Mouse (Mus musculus): ENCODE measurements at regions not wholly inside any gene's neighbourhood (a gene's known extent, or its start where the extent isn't known, plus 50 kb on each side); places are given as distances from the start of the nearest gene placed in this dataset.

DNA sequence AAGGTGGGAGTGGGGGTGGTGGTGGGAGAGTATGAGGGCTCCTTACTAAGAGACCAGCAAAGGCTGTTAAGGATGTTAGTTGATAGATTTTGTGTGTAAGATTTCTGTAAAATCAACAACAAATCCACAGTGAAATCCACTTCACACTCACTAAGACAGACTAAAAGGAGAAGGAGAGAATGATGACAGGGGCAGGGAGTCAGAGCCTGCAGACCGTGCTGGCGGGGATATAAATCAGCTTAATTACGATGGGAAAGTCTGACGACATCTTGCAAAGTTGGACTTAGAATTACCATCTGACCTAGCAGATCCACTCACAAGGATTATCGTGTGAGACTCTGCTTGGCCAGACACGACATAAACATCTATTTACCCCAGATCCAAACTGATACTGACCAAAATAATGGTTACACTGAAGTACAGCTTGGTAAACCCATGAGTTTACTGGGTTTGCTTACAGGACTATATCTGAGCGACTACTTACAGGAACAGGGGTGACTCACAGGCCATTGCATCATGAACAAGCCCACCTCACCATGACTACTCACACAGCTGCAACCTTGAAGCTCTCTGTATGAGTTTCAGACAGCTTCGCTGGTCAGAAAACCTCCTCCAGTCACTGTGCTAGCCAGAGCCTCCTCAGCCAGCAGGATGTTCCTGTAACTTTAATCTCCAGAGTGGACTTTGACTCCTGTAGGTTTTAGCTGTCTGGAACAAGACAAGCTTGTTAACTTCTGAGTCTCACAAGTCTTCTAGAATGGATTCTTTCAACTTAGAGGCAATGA, 50.5 kb upstream of the Ednra start:
- Histone ChIP-seq H3K4me3 (no peak overlapping the region), H3K27ac (no peak overlapping the region), H3K4me2 (replicated peaks) (no peak overlapping the region), H3K27me3 (no peaks in the 10 kb centered on the region), H3K36me3 (no peaks in the 10 kb centered on the region), H3K9ac (no peak overlapping the region), H3K9me3 (no peaks in the 10 kb centered on the region), H3K4me1 (no peaks in the 10 kb centered on the region)
- ATAC-seq (ENCODE audit: insufficient number of reproducible peaks, insufficient read depth, low FRiP score, low TSS enrichment), result no peak
- 74% methylated on average over 8 of the region's 8 CpGs for WGBS

DNA sequence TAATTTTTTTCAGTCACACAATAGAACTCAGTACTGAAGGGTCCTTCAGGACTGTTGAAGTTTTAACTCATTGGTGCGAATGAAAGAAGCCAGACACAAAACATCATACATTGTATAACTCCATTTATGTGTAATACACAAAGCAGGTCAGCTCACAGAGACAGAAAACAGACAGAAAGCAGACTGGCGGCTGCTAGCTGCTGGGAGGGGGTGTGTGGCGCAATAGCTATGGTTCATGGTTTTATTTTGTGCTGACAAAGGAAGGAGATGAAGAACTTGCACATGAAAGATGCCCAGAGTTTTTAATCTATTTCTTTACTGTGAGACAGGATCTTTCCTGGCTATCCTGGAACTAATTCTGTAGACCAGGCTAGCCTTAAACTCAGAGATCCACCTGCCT, 51.3 kb upstream of the Ednra start:
- Histone ChIP-seq H3K27me3 (no peaks in the 10 kb centered on the region), H3K27ac (no peak overlapping the region), H3K4me3 (no peak overlapping the region), H3K9ac (no peak overlapping the region), H3K9me3 (no peaks in the 10 kb centered on the region), H3K4me1 (no peaks in the 10 kb centered on the region), H3K4me2 (replicated peaks) (no peak overlapping the region), H3K36me3 (no peaks in the 10 kb centered on the region)
- 91% methylated on average over 3 of the region's 3 CpGs for WGBS
- no peak for ATAC-seq (ENCODE audit: insufficient number of reproducible peaks, insufficient read depth, low FRiP score, low TSS enrichment)

DNA sequence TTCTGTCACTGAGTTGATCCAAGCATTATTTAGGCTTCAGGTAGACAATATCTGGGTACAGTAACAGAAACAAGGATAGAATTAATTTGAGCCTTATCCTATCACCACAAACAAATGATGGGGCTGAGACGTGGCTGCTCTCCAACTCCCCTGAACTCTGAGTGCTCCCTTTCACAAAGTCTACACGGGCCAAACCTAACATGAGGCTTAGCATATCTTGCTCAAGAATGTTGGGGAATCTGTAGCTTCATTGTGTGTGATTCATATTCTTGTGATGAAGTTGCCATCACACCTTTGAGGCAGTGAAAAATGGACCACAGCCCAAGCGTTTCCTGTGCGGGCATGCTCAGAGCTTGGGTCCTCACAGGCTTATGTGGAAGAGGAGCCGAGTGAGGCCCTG, 53.3 kb upstream of the Ednra start:
- H3K4me2 ChIP-seq (replicated peaks), result no peak overlapping the region
- H3K4me1 ChIP-seq, result no peaks in the 10 kb centered on the region
- H3K9ac ChIP-seq, result no peak overlapping the region
- no peaks in the 10 kb centered on the region for H3K9me3 ChIP-seq
- H3K36me3 ChIP-seq, result no peaks in the 10 kb centered on the region
- H3K4me3 ChIP-seq, result no peak overlapping the region
- ATAC-seq (ENCODE audit: insufficient number of reproducible peaks, insufficient read depth, low FRiP score, low TSS enrichment), result no peak
- no peaks in the 10 kb centered on the region for H3K27me3 ChIP-seq
- WGBS, result 76% methylated on average over 5 of the region's 5 CpGs
- no peak overlapping the region for H3K27ac ChIP-seq

DNA sequence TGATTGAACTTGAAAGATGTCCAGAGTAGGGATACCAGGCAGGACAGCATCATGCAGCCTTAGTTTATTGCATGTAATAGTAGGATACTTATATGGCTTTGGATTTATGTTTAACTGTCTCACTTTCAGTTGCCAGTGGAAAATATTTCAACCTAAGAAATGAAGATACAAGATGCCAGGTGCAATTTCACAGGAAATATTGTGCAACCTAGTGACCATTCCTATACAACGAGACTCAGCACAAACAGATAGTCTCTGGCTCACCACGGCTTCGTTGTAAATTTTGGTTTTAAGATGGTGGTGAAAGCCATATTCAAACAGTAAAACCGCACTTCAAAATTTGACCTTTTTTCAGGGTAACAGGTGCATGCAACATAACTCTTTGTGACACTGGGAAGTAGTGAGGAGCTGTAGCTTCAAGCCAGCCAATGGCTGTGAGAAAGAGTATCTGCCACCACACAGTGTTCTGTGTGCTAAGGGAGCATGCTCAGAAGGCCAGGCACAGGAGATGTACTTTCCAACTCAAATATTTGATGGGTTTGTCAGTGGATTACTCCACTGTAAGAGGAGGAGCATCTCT, 61.5 kb upstream of the Ednra start:
- H3K4me3 ChIP-seq, result no peak overlapping the region
- H3K4me1 ChIP-seq, result peaks cover 3% of the 10 kb centered on the region; the same call in 1 of the 2 replicates
- no peak overlapping the region for H3K9ac ChIP-seq
- no peak overlapping the region for H3K27ac ChIP-seq
- no peak for ATAC-seq (ENCODE audit: insufficient number of reproducible peaks, insufficient read depth, low FRiP score, low TSS enrichment)
- H3K36me3 ChIP-seq, result no peaks in the 10 kb centered on the region
- 90% methylated on average over 4 of the region's 4 CpGs for WGBS
- no peaks in the 10 kb centered on the region for H3K9me3 ChIP-seq
- no peak overlapping the region for H3K4me2 ChIP-seq (replicated peaks)
- no peaks in the 10 kb centered on the region for H3K27me3 ChIP-seq

- H3K27me3 ChIP-seq, result no peaks in the 10 kb centered on the region
- no peak for ATAC-seq (ENCODE audit: insufficient number of reproducible peaks, insufficient read depth, low FRiP score, low TSS enrichment)
- H3K36me3 ChIP-seq, result no peaks in the 10 kb centered on the region
- no peak overlapping the region for H3K9ac ChIP-seq
- no peak overlapping the region for H3K4me2 ChIP-seq (replicated peaks)
- H3K9me3 ChIP-seq, result no peaks in the 10 kb centered on the region
- no peak overlapping the region for H3K27ac ChIP-seq
- no peak overlapping the region for H3K4me3 ChIP-seq
- no peaks in the 10 kb centered on the region for H3K4me1 ChIP-seq
- 73% methylated on average over 1 of the region's 1 CpGs for WGBS
These were observed 70.6 kb upstream of the Ednra start for GRCm38 (mm10) chr8:77794911-77795310.

DNA sequence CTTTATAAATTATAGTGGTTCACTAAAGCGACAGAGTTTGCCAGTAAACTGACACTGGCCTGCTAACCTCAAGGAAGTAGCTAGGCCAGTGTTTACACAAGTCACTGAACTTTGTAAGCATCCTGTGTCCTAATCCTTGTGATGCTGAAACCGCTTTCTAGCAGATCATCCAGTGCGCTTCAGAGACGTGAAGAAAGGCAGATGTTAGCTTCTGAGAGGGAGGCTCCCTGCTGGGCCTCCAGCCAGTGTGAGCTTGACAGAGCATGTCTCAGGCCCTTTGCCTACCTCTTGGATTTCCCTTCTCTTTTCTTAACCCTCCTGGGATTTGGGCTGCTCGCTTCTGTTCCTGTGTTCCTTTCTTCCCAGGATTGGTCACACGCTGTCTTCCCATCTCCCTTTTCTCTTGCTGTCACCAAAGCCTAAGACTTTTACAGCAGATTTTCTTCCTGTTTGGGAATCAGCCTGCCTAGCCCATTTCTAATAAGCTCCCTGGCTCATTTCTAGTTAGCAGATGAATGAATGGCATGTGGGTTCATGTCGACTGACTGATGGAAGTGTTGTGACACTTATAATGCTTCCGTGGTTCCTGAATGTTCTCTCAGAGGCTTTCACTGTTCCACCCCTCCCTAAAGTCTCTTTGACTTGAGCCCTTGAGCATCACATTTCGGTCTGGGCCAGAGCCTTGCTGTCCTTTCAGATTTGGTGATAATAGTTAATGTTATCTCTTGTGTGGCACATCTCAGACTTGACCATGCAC, 79.1 kb upstream of the Ednra start:
- no peaks in the 10 kb centered on the region for H3K4me1 ChIP-seq
- no peaks in the 10 kb centered on the region for H3K9me3 ChIP-seq
- H3K4me2 ChIP-seq (replicated peaks), result no peak overlapping the region
- no peak overlapping the region for H3K9ac ChIP-seq
- no peak for ATAC-seq (ENCODE audit: insufficient number of reproducible peaks, insufficient read depth, low FRiP score, low TSS enrichment)
- no peaks in the 10 kb centered on the region for H3K36me3 ChIP-seq
- WGBS, result 69% methylated on average over 9 of the region's 9 CpGs
- no peaks in the 10 kb centered on the region for H3K27me3 ChIP-seq
- H3K27ac ChIP-seq, result no peak overlapping the region
- no peak overlapping the region for H3K4me3 ChIP-seq

DNA sequence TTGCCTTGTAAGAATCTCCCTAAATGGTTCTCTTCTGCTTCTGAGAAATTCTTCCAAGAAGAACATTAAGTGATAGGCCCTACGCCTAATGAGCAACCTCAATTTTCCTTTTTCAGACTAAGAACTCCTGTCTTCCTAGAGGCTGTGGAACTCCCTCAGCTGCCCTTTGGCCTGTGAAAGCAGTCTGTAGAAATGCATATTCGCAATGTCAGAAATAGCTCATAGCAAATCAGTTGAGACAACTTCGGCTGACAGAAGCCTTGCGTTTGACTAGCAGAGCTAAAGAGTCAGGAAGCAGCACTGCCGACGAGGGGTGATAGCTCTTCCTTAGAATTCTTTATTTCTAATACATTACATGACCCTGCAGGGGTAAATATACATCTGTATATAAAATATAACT, 80.3 kb upstream of the Ednra start:
- Histone ChIP-seq H3K4me3 (no peak overlapping the region), H3K36me3 (no peaks in the 10 kb centered on the region), H3K9ac (no peak overlapping the region), H3K4me1 (no peaks in the 10 kb centered on the region), H3K27me3 (no peaks in the 10 kb centered on the region), H3K9me3 (no peaks in the 10 kb centered on the region), H3K4me2 (replicated peaks) (no peak overlapping the region), H3K27ac (no peak overlapping the region)
- no peak for ATAC-seq (ENCODE audit: insufficient number of reproducible peaks, insufficient read depth, low FRiP score, low TSS enrichment)
- 79% methylated on average over 6 of the region's 6 CpGs for WGBS

DNA sequence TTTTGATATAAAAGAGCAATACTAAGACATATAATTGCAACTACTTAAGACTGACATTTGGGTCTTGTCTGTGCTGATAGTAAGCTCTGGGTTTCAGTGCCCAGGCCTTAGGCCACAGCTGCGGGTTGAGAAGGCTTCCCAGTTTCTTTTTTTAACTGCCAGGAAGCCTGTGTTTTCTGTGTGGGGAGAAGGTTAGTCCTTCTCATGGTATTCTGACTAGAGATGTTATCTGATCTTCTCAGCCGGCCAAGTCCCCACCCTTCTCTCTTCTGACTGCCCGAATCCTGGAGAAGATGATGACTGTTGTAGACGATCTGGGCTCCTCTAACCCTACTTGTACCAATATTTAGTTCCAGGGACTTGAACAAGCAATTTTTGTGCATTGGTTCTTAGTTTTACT, 80.7 kb upstream of the Ednra start:
- no peaks in the 10 kb centered on the region for H3K4me1 ChIP-seq
- no peak overlapping the region for H3K4me3 ChIP-seq
- no peak overlapping the region for H3K4me2 ChIP-seq (replicated peaks)
- H3K9me3 ChIP-seq, result no peaks in the 10 kb centered on the region
- no peaks in the 10 kb centered on the region for H3K27me3 ChIP-seq
- H3K36me3 ChIP-seq, result no peaks in the 10 kb centered on the region
- no peak for ATAC-seq (ENCODE audit: insufficient number of reproducible peaks, insufficient read depth, low FRiP score, low TSS enrichment)
- H3K9ac ChIP-seq, result no peak overlapping the region
- H3K27ac ChIP-seq, result no peak overlapping the region
- WGBS, result 57% methylated on average over 4 of the region's 4 CpGs

DNA sequence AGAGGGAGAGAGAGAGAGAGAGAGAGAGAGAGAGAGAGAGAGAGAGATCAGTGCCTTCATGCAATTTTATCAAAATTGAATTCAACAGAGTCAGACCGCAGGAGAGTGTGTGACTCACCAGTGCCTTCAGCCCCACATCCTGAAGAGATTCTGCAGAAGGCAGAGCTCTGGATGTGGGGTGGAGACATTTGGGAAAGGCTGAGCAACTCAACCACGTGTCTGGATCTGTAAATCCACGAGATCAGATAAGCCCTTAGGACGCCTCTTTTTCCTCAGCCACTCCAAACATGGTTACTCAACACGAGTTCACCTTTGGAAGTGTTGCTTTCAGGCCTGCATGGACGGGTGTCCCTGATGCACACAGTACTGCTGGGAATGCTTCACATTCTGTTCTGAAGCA, 81.4 kb upstream of the Ednra start:
- no peak overlapping the region for H3K9ac ChIP-seq
- no peaks in the 10 kb centered on the region for H3K36me3 ChIP-seq
- H3K4me1 ChIP-seq, result no peaks in the 10 kb centered on the region
- no peak for ATAC-seq (ENCODE audit: insufficient number of reproducible peaks, insufficient read depth, low FRiP score, low TSS enrichment)
- WGBS, result 74% methylated on average over 6 of the region's 6 CpGs
- no peak overlapping the region for H3K4me3 ChIP-seq
- no peaks in the 10 kb centered on the region for H3K9me3 ChIP-seq
- no peaks in the 10 kb centered on the region for H3K27me3 ChIP-seq
- H3K27ac ChIP-seq, result no peak overlapping the region
- no peak overlapping the region for H3K4me2 ChIP-seq (replicated peaks)

GRCm38 (mm10) chr8:77814796-77815647, 90.8 kb upstream of the Ednra start:
- ATAC-seq (ENCODE audit: insufficient number of reproducible peaks, insufficient read depth, low FRiP score, low TSS enrichment), result no peak
- no peaks in the 10 kb centered on the region for H3K9me3 ChIP-seq
- no peak overlapping the region for H3K9ac ChIP-seq
- 53% methylated on average over 12 of the region's 12 CpGs for WGBS
- H3K27ac ChIP-seq, result no peak overlapping the region
- no peak overlapping the region for H3K4me3 ChIP-seq
- H3K27me3 ChIP-seq, result no peaks in the 10 kb centered on the region
- H3K36me3 ChIP-seq, result no peaks in the 10 kb centered on the region
- no peak overlapping the region for H3K4me2 ChIP-seq (replicated peaks)
- peaks cover 9% of the 10 kb centered on the region; the same call in 1 of the 2 replicates for H3K4me1 ChIP-seq

DNA sequence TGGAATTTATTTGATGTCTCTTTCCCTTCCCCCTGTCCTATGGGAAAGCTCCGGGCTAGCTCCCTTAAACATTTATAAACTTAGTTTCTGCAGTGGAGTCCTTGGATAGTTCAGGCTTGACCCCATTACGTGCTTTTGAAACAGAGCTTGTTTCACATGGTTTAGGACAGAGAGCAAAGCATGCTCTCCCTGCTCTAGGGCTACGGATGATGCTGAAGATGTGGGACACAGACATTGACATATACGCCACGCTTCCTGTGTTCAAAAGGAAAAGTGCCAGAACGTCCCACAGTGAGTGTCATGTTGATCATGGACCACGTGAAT, 91.3 kb upstream of the Ednra start:
- Histone ChIP-seq H3K27ac (no peak overlapping the region), H3K4me3 (no peak overlapping the region), H3K4me1 (peaks cover 9% of the 10 kb centered on the region; the same call in 1 of the 2 replicates), H3K9me3 (no peaks in the 10 kb centered on the region), H3K36me3 (no peaks in the 10 kb centered on the region), H3K4me2 (replicated peaks) (no peak overlapping the region), H3K27me3 (no peaks in the 10 kb centered on the region), H3K9ac (no peak overlapping the region)
- 53% methylated on average over 7 of the region's 7 CpGs for WGBS
- ATAC-seq (ENCODE audit: insufficient number of reproducible peaks, insufficient read depth, low FRiP score, low TSS enrichment), result no peak
